Mouse (Mus musculus) left cerebral cortex, postnatal 36 days (tissue): Measurements from ENCODE around the gene Pex3. TPM values are rescaled to one million over a fixed set of nuclear protein-coding genes. Genes with fewer than 3 reads are reported as not detected.
"Not testable (repeated sequence)": the region's sequence is repeated elsewhere in the genome, so short reads cannot be mapped to it uniquely, and the experiment has no call there.

Experiments used
- DNase-seq, 2 experiments: peaks; one replicate each; pipeline ENCODE4 v3.0.0; 2021 to 2022; ENCODE audit warnings: low spot score in 2 of 2, mixed read lengths in 1 of 2
- intact Hi-C: fragments of 180-260 bp; cut with DNase I; formaldehyde crosslinking; loops from one replicate; pipeline ENCODE4 v1.15.1; 2025
- total RNA-seq, 2 experiments: library from RNA; stranded (reverse); gene quantifications; 2 replicates each; pipeline ENCODE4 v1.2.3; 2021

Gene Pex3
- total RNA-seq, 2 experiments from 2014 or later = 25.3 to 27.8 TPM

- DNase-seq = no peak
- intact Hi-C loops = no loop called here
Observed at GRCm38 (mm10) chr10:13541721-13542120, 11.2 kb downstream of the Pex3 start.

- DNase-seq = no peak
- intact Hi-C loops = no loop called here
Observed at GRCm38 (mm10) chr10:13539769-13540333, 13.1 kb downstream of the Pex3 start.

- DNase-seq = no peak
- intact Hi-C loops = no loop called here
Observed at GRCm38 (mm10) chr10:13536706-13537105, 16.2 kb downstream of the Pex3 start.

- DNase-seq = no peak
- intact Hi-C loops = no loop called here
Observed at GRCm38 (mm10) chr10:13534751-13535150, 18.2 kb downstream of the Pex3 start.

- intact Hi-C loops = no loop called here
- DNase-seq = no peak
Observed at GRCm38 (mm10) chr10:13528155-13528554, 24.8 kb downstream of the Pex3 start.

- intact Hi-C loops = no loop called here
- no peak for DNase-seq
Observed at GRCm38 (mm10) chr10:13521857-13522256, 31.1 kb downstream of the Pex3 start.

GRCm38 (mm10) chr10:13502371-13502770, 50.6 kb downstream of the Pex3 start:
- intact Hi-C loops = no loop called here
- DNase-seq = no peak

- intact Hi-C loops, DNase-seq: not testable (repeated sequence)
Observed at GRCm38 (mm10) chr10:13501533-13501932, 51.4 kb downstream of the Pex3 start.

GRCm38 (mm10) chr10:13500938-13501496, 51.9 kb downstream of the Pex3 start:
- DNase-seq = peak; percentile 88 to 91
- intact Hi-C loops = no loop called here

GRCm38 (mm10) chr10:13500473-13500872, 52.5 kb downstream of the Pex3 start:
- DNase-seq = no peak
- intact Hi-C loops = no loop called here

- DNase-seq = no peak
- intact Hi-C loops = no loop called here
Observed at GRCm38 (mm10) chr10:13499331-13499730, 53.6 kb downstream of the Pex3 start, which contains the start of gene Fuca2. Gene Fuca2, plus strand, starts transcription at chr10:13499540.

- DNase-seq = no peak
- intact Hi-C loops = no loop called here
Observed at GRCm38 (mm10) chr10:13496315-13496714, 56.6 kb downstream of the Pex3 start.

GRCm38 (mm10) chr10:13493978-13494686, 58.8 kb downstream of the Pex3 start:
- no peak for DNase-seq
- intact Hi-C loops = no loop called here

- intact Hi-C loops = no loop called here
- no peak for DNase-seq
Observed at GRCm38 (mm10) chr10:13489671-13490070, 63.3 kb downstream of the Pex3 start.

- no peak for DNase-seq
- intact Hi-C loops = no loop called here
Observed at GRCm38 (mm10) chr10:13485958-13486357, 67.0 kb downstream of the Pex3 start.

GRCm38 (mm10) chr10:13479341-13479740, 73.6 kb downstream of the Pex3 start:
- no peak for DNase-seq
- intact Hi-C loops = no loop called here

GRCm38 (mm10) chr10:13475121-13475520, 77.8 kb downstream of the Pex3 start:
- no peak for DNase-seq
- intact Hi-C loops = no loop called here

GRCm38 (mm10) chr10:13474568-13474955, 78.4 kb downstream of the Pex3 start:
- no peak for DNase-seq
- intact Hi-C loops = no loop called here
